Mouse (Mus musculus): ENCODE data around the gene Gm7247. TPM values are rescaled to one million over a fixed set of nuclear protein-coding genes. Genes with fewer than 3 reads are reported as not detected.
"Not testable (repeated sequence)": the region's sequence is repeated elsewhere in the genome, so short reads cannot be mapped to it uniquely, and the experiment has no call there.

Gm7247 gene
- total RNA-seq, 2 experiments from 2014 or later = not detected

DNA sequence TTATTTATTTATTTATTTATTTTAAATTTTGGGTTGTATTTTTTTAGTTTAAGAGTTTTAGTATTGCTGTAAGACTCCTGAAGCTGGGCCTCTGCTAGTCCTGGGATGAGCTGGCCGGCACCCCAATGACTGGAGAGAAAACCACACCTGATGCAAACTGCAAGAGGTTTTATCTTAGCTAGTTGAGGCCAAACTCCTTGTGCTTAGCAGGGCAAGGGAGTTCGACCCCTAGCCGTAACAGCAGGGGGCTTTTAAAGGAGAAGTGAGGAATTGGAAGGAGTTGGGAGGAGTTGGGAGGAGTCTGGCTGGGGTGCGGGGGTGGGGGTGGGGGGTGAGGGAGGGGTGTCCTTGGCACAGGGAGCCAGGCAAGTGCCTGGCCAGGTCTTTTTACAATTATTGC is 77.4 kb downstream of the Gm7247 start:
- no peak for TF ChIP-seq CTCF (conservative IDR thresholded peaks at IDR 0.05)
- Histone ChIP-seq H3K4me3 (no peak overlapping the region), H3K27ac (no peak overlapping the region)
- no peak for DNase-seq (ENCODE audit: low spot score in 2 of 2)

DNA sequence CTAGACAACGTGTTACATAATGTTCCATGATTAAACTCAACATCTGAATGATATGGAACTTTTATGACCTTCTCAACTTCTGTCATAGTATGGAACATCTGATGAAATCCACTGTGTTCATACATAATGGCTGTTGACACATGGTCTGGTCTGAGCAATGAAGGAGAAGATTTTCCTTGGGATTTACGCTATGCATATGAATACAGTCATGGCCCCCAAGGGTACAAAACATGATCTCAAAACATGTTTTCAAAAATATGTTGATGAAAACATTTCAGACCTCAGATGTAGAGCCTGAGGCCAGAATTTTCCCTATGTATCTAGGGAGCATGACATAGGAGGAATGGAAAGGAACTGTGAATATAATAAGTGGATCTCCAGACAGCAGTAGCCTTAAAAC is 90.0 kb downstream of the Gm7247 start, which contains the start of gene Vmn2r89:
Gene Vmn2r89 (plus strand): TSS at position 301 of the 400 bp plus-strand sequence.
- not testable (repeated sequence) for H3K4me3 ChIP-seq; H3K27ac ChIP-seq; DNase-seq (ENCODE audit: low spot score in 2 of 2)

DNA sequence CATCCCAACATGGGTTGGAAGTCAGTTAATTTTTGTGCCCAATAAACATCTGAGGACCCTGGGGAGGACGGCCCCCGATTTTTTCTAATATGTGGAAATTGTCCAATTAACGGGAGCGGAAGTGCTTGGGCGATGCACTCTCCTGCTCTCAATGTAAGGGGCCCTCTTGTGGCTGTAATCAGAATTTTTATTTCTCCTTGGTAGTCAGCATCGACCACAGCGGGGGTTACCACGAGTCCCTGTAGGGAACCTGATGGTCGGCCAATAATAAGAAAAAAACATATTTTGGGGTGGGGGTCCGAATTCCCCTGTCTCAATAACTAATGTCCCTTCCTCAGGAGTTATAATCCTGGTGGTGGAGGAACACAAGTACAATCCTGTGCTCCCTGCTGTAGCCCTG is 118.7 kb downstream of the Gm7247 start:
- TF ChIP-seq CTCF (conservative IDR thresholded peaks at IDR 0.05) = peak; percentile 38
- DNase-seq (ENCODE audit: low spot score in 2 of 2); H3K4me3 ChIP-seq; H3K27ac ChIP-seq: not testable (repeated sequence)

DNA sequence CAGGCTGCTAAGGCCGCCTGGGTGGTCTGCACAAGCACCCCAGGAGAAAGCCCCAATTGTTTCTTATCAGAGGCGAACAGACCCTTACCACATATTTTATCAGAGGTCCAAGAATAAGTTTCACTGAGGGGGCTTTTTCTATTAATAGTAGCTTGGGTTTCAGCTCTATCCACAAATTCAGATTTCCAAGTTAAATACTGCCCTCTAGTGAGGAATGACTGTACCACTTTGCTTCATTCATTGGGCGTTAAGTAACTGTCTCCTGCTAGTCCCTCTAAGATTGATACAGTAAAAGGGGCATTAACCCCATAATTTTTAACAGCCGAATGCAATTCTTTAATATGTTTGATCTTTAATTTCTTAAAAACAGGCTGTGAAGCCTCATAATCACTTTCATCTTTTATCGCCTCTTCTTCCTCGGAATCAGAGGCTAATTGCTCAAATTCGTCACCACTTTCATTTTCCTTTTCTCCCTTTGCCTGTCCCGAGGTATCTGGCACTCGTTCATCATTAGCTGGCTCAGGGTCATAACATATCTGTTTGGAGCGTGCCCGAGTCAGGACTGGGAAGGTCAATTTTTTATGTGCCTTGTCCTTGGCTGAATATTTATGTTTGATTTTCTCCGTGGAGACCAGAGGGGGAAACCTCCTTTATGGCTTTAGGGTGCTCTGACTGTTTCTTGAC is 119.9 kb downstream of the Gm7247 start:
- DNase-seq (ENCODE audit: low spot score in 2 of 2); H3K27ac ChIP-seq; H3K4me3 ChIP-seq: not testable (repeated sequence)
- TF ChIP-seq CTCF (conservative IDR thresholded peaks at IDR 0.05) = peak; percentile 25

DNA sequence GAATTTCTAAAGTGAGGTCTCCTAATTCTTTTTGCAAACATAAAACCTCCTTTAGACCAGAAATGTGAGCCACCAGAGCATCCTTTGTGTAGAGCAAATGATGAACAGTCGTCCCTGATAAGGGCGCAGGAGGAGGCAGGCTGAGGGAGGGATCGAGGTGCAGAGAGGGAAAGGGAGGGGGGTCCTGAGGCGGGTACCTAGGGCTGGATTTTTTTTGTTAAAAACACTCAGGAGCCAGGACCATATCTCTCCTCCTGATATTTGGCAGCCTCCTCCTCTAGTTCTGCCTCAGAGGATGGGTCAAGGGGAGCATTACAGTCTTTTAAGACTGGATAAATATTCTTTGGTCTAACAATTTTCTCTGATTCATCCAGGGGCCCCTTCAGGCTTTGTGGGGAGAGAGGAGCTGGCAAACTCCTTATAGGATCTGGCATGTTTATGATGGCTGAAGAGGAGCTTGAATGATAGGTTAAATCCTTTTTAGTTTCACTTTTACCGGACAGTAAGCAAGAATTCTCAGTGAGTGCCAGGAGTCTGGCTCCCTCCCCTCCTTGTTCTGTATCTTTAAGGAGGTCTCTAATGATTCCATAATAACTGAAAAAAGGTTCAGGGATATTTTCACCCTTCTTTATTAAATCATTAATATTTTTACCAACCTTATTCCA is 120.6 kb downstream of the Gm7247 start:
- H3K4me3 ChIP-seq = no peak overlapping the region
- no peak overlapping the region for H3K27ac ChIP-seq

DNA sequence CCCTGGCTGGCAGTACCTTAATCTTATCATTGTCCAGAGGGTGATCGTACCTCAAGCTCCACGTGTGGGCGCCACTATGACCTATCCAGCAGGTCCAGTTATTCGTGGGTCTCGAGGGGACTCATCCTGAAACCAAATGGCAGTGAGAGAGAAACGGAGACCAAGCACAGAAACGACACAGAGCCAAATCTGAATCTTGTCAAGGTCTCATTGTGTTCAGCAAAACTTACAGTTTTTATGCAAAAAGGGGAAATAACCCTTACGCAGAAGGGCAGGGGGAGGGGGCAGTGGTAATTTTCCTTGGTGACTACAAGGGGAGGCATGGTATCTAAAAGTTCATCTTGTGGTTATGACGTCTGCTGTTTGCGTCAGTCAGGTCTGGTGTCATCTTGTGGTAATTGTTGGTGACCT is 121.4 kb downstream of the Gm7247 start:
- not testable (repeated sequence) for H3K27ac ChIP-seq; DNase-seq (ENCODE audit: low spot score in 2 of 2); H3K4me3 ChIP-seq

More for the DNA sequence above, 120.6 kb downstream of the Gm7247 start:
- no peak for DNase-seq (ENCODE audit: low spot score in 2 of 2)
- no peak for TF ChIP-seq CTCF (conservative IDR thresholded peaks at IDR 0.05)

DNA sequence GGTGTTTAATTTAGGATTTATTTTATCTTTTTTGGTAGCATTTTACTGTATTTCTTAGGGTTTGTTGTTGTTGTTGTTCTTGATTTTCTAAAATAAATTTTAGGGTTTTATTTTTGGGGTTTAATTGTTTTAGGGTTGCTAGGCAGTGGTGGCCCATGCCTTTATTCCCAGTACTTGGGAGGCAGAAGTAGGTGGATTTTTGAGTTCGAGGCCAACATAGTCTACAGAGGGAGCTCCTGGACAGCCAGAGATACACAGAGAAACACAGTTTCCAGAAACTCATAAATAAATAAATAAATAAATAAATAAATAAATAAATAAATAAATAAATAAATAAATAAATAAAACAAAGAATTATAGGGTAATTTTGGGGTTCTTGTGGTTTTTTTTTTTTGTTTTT is 122.1 kb downstream of the Gm7247 start:
- Histone ChIP-seq H3K4me3 (no peak overlapping the region), H3K27ac (no peak overlapping the region)
- DNase-seq (ENCODE audit: low spot score in 2 of 2) = no peak
- no peak for TF ChIP-seq CTCF (conservative IDR thresholded peaks at IDR 0.05)

DNA sequence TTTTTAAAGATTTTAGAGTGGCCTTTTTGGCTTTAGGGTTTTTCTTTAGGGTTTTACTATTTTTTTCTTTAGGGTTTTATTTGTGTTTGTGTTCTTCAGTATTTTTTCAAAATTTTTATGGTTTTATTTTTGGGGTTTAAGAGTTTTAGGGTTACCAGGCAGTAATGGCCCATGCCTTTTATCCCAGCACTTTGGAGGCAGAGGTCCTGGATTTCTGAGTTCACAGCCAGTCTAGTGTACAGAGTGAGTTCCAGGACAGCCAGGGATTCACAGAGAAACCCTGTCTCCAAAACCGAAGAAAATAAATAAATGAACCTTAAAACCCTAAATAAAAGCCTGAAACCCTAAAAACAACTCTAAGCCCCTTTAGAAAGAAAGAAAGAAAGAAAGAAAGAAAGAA is 124.6 kb downstream of the Gm7247 start:
- Histone ChIP-seq H3K4me3 (no peak overlapping the region), H3K27ac (no peak overlapping the region)
- no peak for TF ChIP-seq CTCF (conservative IDR thresholded peaks at IDR 0.05)
- DNase-seq (ENCODE audit: low spot score in 2 of 2) = no peak

DNA sequence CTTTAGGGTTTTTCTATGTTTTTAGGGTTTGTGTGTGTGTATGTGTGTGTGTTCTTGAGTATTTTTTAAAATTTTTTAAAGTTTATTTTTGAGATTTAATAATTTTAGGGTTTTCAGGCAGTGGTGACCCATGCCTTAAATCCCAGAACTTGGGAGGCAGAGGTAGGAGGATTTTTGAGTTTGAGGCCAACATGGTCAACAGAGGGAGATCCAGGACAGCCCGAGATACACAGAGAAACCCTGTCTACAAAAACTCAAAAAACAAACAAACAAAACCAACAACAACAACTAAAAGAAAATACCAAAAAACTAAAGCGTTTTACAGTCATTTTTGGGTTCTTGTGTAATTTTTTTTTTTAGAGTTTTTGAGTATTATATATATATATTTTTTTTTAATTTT is 134.2 kb downstream of the Gm7247 start:
- TF ChIP-seq CTCF (conservative IDR thresholded peaks at IDR 0.05) = no peak; the same call in 1 of the 2 replicates
- no peak overlapping the region for H3K4me3 ChIP-seq
- no peak for DNase-seq (ENCODE audit: low spot score in 2 of 2)
- no peak overlapping the region for H3K27ac ChIP-seq

DNA sequence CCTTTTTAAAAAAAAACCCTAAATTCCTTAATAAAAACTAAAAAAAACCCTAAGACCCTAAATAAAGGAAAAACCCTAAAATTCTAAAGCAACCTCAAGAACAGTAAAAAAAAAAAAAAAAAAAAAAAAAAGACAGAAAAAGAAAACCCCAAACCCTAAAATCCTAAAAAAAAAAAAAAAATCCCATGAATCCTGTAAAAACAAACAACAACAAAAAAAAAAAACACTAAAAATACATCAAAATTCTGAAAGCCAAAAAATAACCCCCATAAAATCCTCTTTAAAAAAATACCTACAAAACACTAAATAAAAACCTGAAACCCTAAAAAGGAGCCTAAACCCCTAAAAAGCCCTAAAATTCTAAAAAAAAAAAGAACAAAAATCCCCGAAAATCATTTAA is 135.4 kb downstream of the Gm7247 start:
- H3K27ac ChIP-seq = no peak overlapping the region
- no peak overlapping the region for H3K4me3 ChIP-seq
- no peak for DNase-seq (ENCODE audit: low spot score in 2 of 2)
- no peak for TF ChIP-seq CTCF (conservative IDR thresholded peaks at IDR 0.05)

DNA sequence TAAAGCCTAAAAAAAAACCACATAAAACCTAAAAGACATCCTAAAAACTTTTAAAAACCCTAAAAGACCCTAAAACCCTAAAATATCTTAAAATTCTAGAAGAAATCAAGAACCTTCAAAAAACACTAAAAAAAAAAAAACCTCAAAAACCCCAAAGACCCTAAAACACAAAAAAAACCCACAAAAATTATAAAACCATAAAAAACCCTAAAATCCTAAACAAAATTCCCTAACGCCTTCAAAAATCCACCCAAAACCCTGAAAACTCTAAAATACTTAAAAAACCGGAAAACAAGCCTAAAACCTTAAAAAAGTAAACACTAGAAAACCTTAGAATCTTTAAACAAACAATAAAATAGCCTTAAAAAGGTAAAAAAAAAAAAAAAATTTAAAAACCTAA is 136.4 kb downstream of the Gm7247 start:
- Histone ChIP-seq H3K4me3 (no peak overlapping the region), H3K27ac (no peak overlapping the region)
- no peak for TF ChIP-seq CTCF (conservative IDR thresholded peaks at IDR 0.05)
- no peak for DNase-seq (ENCODE audit: low spot score in 2 of 2)

DNA sequence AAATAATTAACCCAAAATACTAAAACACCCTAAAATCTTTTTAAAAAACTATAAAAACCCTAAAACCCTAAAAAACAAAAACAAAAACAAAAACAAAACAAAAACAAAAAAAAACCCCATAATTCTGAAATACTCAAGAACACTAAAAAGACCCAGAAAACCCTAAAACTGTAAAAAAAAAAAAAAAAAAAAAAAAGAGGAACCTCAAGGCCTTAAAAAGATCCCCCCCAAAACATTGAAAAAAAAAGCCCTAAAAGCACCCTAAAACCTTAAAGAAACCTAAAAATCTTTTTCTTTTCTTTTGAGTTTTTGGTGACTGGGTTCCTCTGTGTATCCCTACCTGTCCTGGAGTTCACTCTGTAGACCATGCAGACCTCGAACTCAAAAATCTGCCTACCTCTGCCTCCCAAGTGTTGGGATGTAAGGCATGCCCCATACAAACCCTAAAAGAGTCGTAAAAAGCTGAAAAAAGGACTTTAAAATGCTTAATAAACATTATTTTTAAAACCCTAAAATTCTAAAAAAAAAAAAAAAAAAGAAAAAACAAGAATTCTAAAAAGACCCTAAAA is 138.2 kb downstream of the Gm7247 start:
- Histone ChIP-seq H3K27ac (no peak overlapping the region), H3K4me3 (no peak overlapping the region)
- no peak for TF ChIP-seq CTCF (conservative IDR thresholded peaks at IDR 0.05)
- no peak for DNase-seq (ENCODE audit: low spot score in 2 of 2)

DNA sequence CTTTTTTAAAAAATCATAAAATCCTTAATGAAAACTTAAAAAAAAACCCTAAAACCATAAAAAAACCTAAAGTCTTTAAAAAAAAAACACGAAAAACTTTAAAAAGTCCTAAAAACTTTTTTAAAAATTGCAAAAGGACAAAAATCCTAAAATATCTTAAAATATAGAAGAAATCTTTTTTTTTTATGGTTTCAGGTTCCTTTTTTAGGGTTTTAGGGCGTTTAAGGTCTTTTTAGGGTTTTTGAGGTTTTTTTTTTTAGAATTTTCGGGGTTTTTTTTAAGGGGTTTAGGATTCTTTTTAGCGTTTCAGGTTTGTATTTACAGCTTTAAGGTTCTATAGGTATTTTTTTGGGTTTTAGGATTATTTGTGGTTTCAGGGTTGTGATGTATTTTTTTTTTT is 138.9 kb downstream of the Gm7247 start:
- no peak for DNase-seq (ENCODE audit: low spot score in 2 of 2)
- Histone ChIP-seq H3K27ac (no peak overlapping the region), H3K4me3 (no peak overlapping the region)
- no peak for TF ChIP-seq CTCF (conservative IDR thresholded peaks at IDR 0.05)

DNA sequence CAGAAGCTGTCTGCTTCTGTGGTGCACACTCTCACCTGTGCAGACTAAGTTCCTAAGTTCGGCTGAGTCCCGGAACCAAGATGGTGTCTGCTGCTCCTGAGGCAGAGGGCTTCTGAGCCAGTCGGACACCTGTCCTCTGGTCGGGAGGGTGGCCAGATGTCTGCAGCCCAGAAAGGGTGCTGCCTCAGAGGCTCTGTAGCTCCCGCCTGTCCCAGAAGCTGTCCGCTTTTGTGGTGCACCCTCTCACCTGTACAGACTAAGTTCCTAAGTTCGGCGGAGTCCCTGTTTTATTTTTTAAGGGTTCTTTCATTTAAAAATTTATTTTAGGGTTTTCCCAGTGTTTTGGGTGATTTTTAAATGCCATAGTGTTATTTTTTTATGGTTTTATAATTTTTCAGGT is 145.9 kb downstream of the Gm7247 start:
- H3K27ac ChIP-seq = no peak overlapping the region
- no peak for TF ChIP-seq CTCF (conservative IDR thresholded peaks at IDR 0.05)
- H3K4me3 ChIP-seq = no peak overlapping the region
- DNase-seq (ENCODE audit: low spot score in 2 of 2) = no peak
